In the genomic region with DNA sequence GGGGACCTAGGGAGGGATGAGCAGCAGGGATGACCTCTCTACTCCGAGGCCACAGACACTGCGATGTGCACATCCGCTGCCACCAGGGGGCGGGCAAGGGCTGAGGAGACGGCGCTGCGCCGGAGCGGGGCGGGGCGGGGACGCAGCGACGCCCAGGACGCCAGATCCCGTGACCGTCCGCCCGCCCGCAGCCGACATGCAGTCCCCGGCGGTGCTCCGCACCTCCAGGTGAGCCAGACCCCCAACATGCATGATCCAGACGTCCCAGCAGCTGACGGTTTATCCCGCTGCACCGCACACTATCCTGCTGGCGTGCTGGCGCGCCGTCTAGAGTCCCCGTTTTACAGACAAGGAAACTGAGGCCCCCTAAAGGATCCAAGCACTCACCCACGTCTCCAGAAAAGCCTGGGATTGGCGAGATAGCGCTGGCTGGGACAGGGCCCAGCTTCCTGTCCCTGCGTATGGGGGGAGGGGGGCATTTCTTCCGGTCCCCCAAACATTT, we compare ENCODE assay signal across 8 mouse cellular contexts. TPM values are rescaled to one million over a fixed set of nuclear protein-coding genes. Genes with fewer than 3 reads are reported as not detected.
A peak's percentile ranks its signal among the peaks of the same experiment; 100 is the strongest.
DNase-seq lines count a peak whose midpoint lies in the region; ATAC-seq lines count a peak whose summit lies in the region.

Gene Hs1bp3 (plus strand): TSS at position 163 of the 502 bp plus-strand sequence.

- peak within 1 kb of the TSS; percentile 93 for H3K4me3 ChIP-seq in brown adipose tissue, adult 24 weeks (ENCODE audit: insufficient read depth, low read depth, low read length)
- H3K4me3 ChIP-seq in heart, embryonic 14.5 days (ENCODE audit: control insufficient read depth in 1 of 2, insufficient read depth in 1 of 2, low read depth in 1 of 2, low read length in 2 of 2): peak within 1 kb of the TSS; percentile 80 to 82
- peak within 1 kb of the TSS; percentile 63 for H3K4me3 ChIP-seq in liver, embryonic 15.5 days (replicated peaks)
- peak within 1 kb of the TSS; percentile 62 for H3K4me3 ChIP-seq in neural tube, embryonic 11.5 days (ENCODE audit: low read depth, low read length)
- H3K4me3 ChIP-seq in stomach, embryonic 16.5 days (replicated peaks; ENCODE audit: low read length): peak within 1 kb of the TSS; percentile 67

- peak; percentile 90 for DNase-seq in kidney, postnatal 14 days
- peak; percentile 95 for DNase-seq in neural tube, embryonic 11.5 days (ENCODE audit: low spot score)

- H3K27me3 ChIP-seq in heart, embryonic 14.5 days (ENCODE audit: control insufficient read depth, insufficient read depth, low read length): peaks cover 26% of the 10 kb centered on the region
- H3K27me3 ChIP-seq in liver, embryonic 15.5 days: peaks cover 29% of the 10 kb centered on the region
- H3K27me3 ChIP-seq in neural tube, embryonic 11.5 days (ENCODE audit: control insufficient read depth, insufficient read depth, low read length): 0 out of 2 replicates have a peak, but pooled peaks cover 7% of the 10 kb centered on the region
- H3K27me3 ChIP-seq in stomach, embryonic 16.5 days (ENCODE audit: control insufficient read depth, insufficient read depth, low read length): peaks cover 5% of the 10 kb centered on the region; the same call in 1 of the 2 replicates

- H3K27ac ChIP-seq in brown adipose tissue, adult 24 weeks (replicated peaks; ENCODE audit: low read depth, low read length): no peak within 1 kb of the TSS; the same call in 1 of the 2 replicates
- no peak within 1 kb of the TSS for H3K27ac ChIP-seq in heart, embryonic 14.5 days (replicated peaks in 1 of 2; ENCODE audit: control insufficient read depth in 1 of 2, insufficient read depth in 1 of 2, low read depth in 2 of 2, low read length in 2 of 2)
- H3K27ac ChIP-seq in liver, embryonic 15.5 days (replicated peaks): no peak within 1 kb of the TSS
- no peak within 1 kb of the TSS for H3K27ac ChIP-seq in neural tube, embryonic 11.5 days (ENCODE audit: low read depth, low read length)
- no peak within 1 kb of the TSS for H3K27ac ChIP-seq in stomach, embryonic 16.5 days (ENCODE audit: low read length)

- ATAC-seq in CD4-positive, CD25-positive, alpha-beta regulatory T cell, adult 4 months: peak; percentile 94
- peak; percentile 84 for ATAC-seq in erythroid progenitor cell, adult 5-6 weeks (replicated peaks; ENCODE audit: low FRiP score, poor library complexity, severe bottlenecking)
- ATAC-seq in heart, embryonic 14.5 days (ENCODE audit: insufficient number of reproducible peaks, insufficient read depth, low FRiP score, low read depth): peak; percentile 73
- peak; percentile 78 for ATAC-seq in liver, embryonic 15.5 days (ENCODE audit: insufficient read depth)
- ATAC-seq in neural tube, embryonic 11.5 days (ENCODE audit: insufficient read depth, low FRiP score, low TSS enrichment): peak; percentile 88
- peak; percentile 84 for ATAC-seq in stomach, embryonic 16.5 days (ENCODE audit: insufficient read depth, low FRiP score)

- peak within 1 kb of the TSS; percentile 95 for H3K4me2 ChIP-seq in heart, embryonic 14.5 days (ENCODE audit: low read length)
- H3K4me2 ChIP-seq in liver, embryonic 15.5 days: peak within 1 kb of the TSS; percentile 75
- H3K4me2 ChIP-seq in neural tube, embryonic 11.5 days (ENCODE audit: low read depth): peak within 1 kb of the TSS; percentile 75
- H3K4me2 ChIP-seq in stomach, embryonic 16.5 days (ENCODE audit: low read depth, low read length): peak within 1 kb of the TSS; percentile 86

- peak within 1 kb of the TSS; percentile 87 for H3K9ac ChIP-seq in heart, embryonic 14.5 days (ENCODE audit: low read length)
- H3K9ac ChIP-seq in liver, embryonic 15.5 days: peak within 1 kb of the TSS; percentile 41
- H3K9ac ChIP-seq in neural tube, embryonic 11.5 days (ENCODE audit: low read length): peak within 1 kb of the TSS; percentile 63
- peak within 1 kb of the TSS; percentile 79 for H3K9ac ChIP-seq in stomach, embryonic 16.5 days (ENCODE audit: low read length)

- peaks cover 8% of the 10 kb centered on the region for H3K4me1 ChIP-seq in brown adipose tissue, adult 24 weeks (ENCODE audit: control insufficient read depth, insufficient read depth, insufficient read length, low read length)
- H3K4me1 ChIP-seq in heart, embryonic 14.5 days (ENCODE audit: control insufficient read depth in 2 of 2, insufficient read depth in 2 of 2, low read length in 2 of 2): peaks cover 5 to 11% of the 10 kb centered on the region in 2 experiments
- peaks cover 7% of the 10 kb centered on the region for H3K4me1 ChIP-seq in liver, embryonic 15.5 days (replicated peaks)
- no peaks in the 10 kb centered on the region; the same call in 1 of the 2 replicates for H3K4me1 ChIP-seq in neural tube, embryonic 11.5 days (ENCODE audit: control insufficient read depth, insufficient read depth, low read length)
- peaks cover 3% of the 10 kb centered on the region; the same call in 1 of the 2 replicates for H3K4me1 ChIP-seq in stomach, embryonic 16.5 days (ENCODE audit: control insufficient read depth, insufficient read depth, low read length)

- 0% methylated on average over 30 of the region's 38 CpGs for WGBS in heart, embryonic 14.5 days
- under 1% methylated on average over 38 of the region's 38 CpGs for WGBS in liver, embryonic 15.5 days (ENCODE audit: insufficient replicate concordance)
- 0% methylated on average over 30 of the region's 38 CpGs for WGBS in neural tube, embryonic 11.5 days
- WGBS in stomach, embryonic 16.5 days: under 1% methylated on average over 38 of the region's 38 CpGs

- H3K36me3 ChIP-seq in heart, embryonic 14.5 days (ENCODE audit: control insufficient read depth, insufficient read depth, low read length): peaks cover 12% of the 10 kb centered on the region
- 0 out of 2 replicates have a peak, but pooled peaks cover 5% of the 10 kb centered on the region for H3K36me3 ChIP-seq in liver, embryonic 15.5 days (replicated peaks)
- no peaks in the 10 kb centered on the region; the same call in 1 of the 2 replicates for H3K36me3 ChIP-seq in neural tube, embryonic 11.5 days (ENCODE audit: control insufficient read depth, insufficient read depth, low read length)
- H3K36me3 ChIP-seq in stomach, embryonic 16.5 days (ENCODE audit: control insufficient read depth, insufficient read depth, low read length): no peaks in the 10 kb centered on the region

- H3K9me3 ChIP-seq in heart, embryonic 14.5 days (ENCODE audit: control insufficient read depth, low read length): no peaks in the 10 kb centered on the region
- H3K9me3 ChIP-seq in liver, embryonic 15.5 days (replicated peaks): no peaks in the 10 kb centered on the region
- H3K9me3 ChIP-seq in neural tube, embryonic 11.5 days (ENCODE audit: control insufficient read depth, low read length): no peaks in the 10 kb centered on the region
- no peaks in the 10 kb centered on the region for H3K9me3 ChIP-seq in stomach, embryonic 16.5 days (replicated peaks; ENCODE audit: control insufficient read depth, low read length)

RNA-seq across cellular contexts. Expression of gene Hs1bp3, which starts in this region (rescaled TPM):
- 10 to 100 TPM in 1 of 2 experiments, 1 to 10 TPM in 1; 5.6 to 13.0 TPM for polyA plus RNA-seq in CD4-positive, CD25-positive, alpha-beta regulatory T cell, adult 4 months (2017; shearing (Covaris generic))
- 5.7 and 7.6 TPM in 2 replicates for polyA plus RNA-seq in brown adipose tissue, adult 24 weeks (2012; ENCODE audit: insufficient read depth, insufficient read length, missing spikeins)
- total RNA-seq in erythroid progenitor cell, adult 5-6 weeks (2015; ENCODE audit: low replicate concordance): 2.1 and 2.9 TPM in 2 replicates
- total RNA-seq in erythroid progenitor cell, adult 5-6 weeks (2017; ENCODE audit: low replicate concordance): 0.39 and 0.61 TPM in 2 replicates
- 10.5 and 11.1 TPM in 2 replicates for polyA plus RNA-seq in heart, embryonic 14.5 days (2014; fragmentation: Nextera tagmentation; extraction: Ambion mirVana)
- 4.0 and 4.3 TPM in 2 replicates for polyA plus RNA-seq in liver, embryonic 15.5 days (2015; fragmentation: Nextera tagmentation; extraction: Ambion mirVana)
- 8.6 and 11.2 TPM in 2 replicates for polyA plus RNA-seq in neural tube, embryonic 11.5 days (2014; fragmentation: Nextera tagmentation; extraction: Ambion mirVana)
- polyA plus RNA-seq in stomach, embryonic 16.5 days (2015; fragmentation: Nextera tagmentation; extraction: Ambion mirVana): 15.7 and 16.5 TPM in 2 replicates
